Mouse (Mus musculus) Patski (cell line): ENCODE data around the gene Frmd6. TPM values are rescaled to one million over a fixed set of nuclear protein-coding genes. Genes with fewer than 3 reads are reported as not detected.
A peak's percentile ranks its signal among the peaks of the same experiment; 100 is the strongest.

Experiments used
- ATAC-seq: fragments of 100-300 bp; one replicate; pipeline ENCODE4 v1.8.0; 2021
- CTCF ChIA-PET: fragments of 350-600 bp; sonication (Branson Sonifier 250); formaldehyde crosslinking; loops from one replicate; lab custom pipeline; 2022; ENCODE audit warnings: inconsistent platforms; lab: Charles Lee
- POLR2A ChIA-PET: fragments of 350-600 bp; sonication (Branson Sonifier 250); formaldehyde crosslinking; loops from one replicate; lab custom pipeline; 2022; ENCODE audit warnings: antibody characterized with exemption, inconsistent platforms; lab: Charles Lee
- DNase-seq: peaks from one replicate; pipeline ENCODE4 v3.0.0-alpha.2; 2011; ENCODE audit warnings: low read depth, low spot score
- H3K27me3 ChIP-seq: fragments of 371-371 bp; one replicate; pipeline ENCODE4 v1.5.1; 2021
- CTCF ChIP-seq: fragments of 100-300 bp; IDR thresholded peaks from one replicate; pipeline ENCODE4 v1.5.1; 2021
- in situ Hi-C: fragments of 300-500 bp; cut with MboI; formaldehyde crosslinking; loops from 3 replicates; pipeline ENCODE4 v1.11.1; 2018; ENCODE audit warnings: low pct_unique_long_range_greater_than_20kb, mixed read lengths
- polyA plus RNA-seq: library from polyadenylated mRNA; unstranded; gene quantifications from one replicate; pipeline ENCODE4 v1.2.3, GENCODE M21; 2021

Gene Frmd6
- 79.3 TPM for polyA plus RNA-seq

GRCm38 (mm10) chr12:70824729-70825650 is at the start of gene Frmd6:
TSS of gene Frmd6 (plus strand) at chr12:70825514.
- no peaks in the 10 kb centered on the region for H3K27me3 ChIP-seq
- CTCF ChIA-PET, result interaction anchor here (1.1 to 1.5 kb wide), 4 partner anchors 85 to 311 kb away, joined by 3 to 5 read pairs (median 4); no protein-coding TSS in a partner anchor
- DNase-seq (peak; percentile 68), ATAC-seq (peak; percentile 90)
- in situ Hi-C loops, result loop anchor here (5.0 to 10.0 kb wide), 2 partner anchors 82 to 120 kb away; no protein-coding TSS in a partner anchor
- no peak for TF ChIP-seq CTCF
- POLR2A ChIA-PET, result interaction anchor here (0.8 to 1.4 kb wide), 5 partner anchors 29 to 118 kb away, joined by 3 to 4 read pairs (median 3); no protein-coding TSS in a partner anchor

GRCm38 (mm10) chr12:70775609-70776008 is 49.7 kb upstream of the Frmd6 start:
- DNase-seq (no peak), ATAC-seq (no peak)
- in situ Hi-C loops, result loop anchor here (10.0 kb wide), 1 partner anchor 281 kb away; no protein-coding TSS in a partner anchor

GRCm38 (mm10) chr12:70776683-70777082 is 48.6 kb upstream of the Frmd6 start:
- in situ Hi-C loops, result loop anchor here (10.0 kb wide), 1 partner anchor 282 kb away; no protein-coding TSS in a partner anchor
- ATAC-seq (no peak), DNase-seq (no peak)
- no peaks in the 10 kb centered on the region for H3K27me3 ChIP-seq
- CTCF ChIA-PET, result no interaction called here
- POLR2A ChIA-PET, result no interaction called here
- TF ChIP-seq CTCF, result no peak

More at GRCm38 (mm10) chr12:70775609-70776008, 49.7 kb upstream of the Frmd6 start:
- H3K27me3 ChIP-seq, result no peaks in the 10 kb centered on the region
- POLR2A ChIA-PET, result no interaction called here
- CTCF ChIA-PET, result no interaction called here
- TF ChIP-seq CTCF, result no peak

- in situ Hi-C loops, result loop anchor here (10.0 kb wide), 1 partner anchor 283 kb away; no protein-coding TSS in a partner anchor
- no peak for TF ChIP-seq CTCF
- H3K27me3 ChIP-seq, result no peaks in the 10 kb centered on the region
- POLR2A ChIA-PET, result no interaction called here
- CTCF ChIA-PET, result interaction anchor here (0.8 to 1.3 kb wide), 3 partner anchors 35 to 93 kb away, joined by 3 to 4 read pairs (median 3); no protein-coding TSS in a partner anchor
- DNase-seq (no peak), ATAC-seq (no peak)
Measured at GRCm38 (mm10) chr12:70777466-70777865, 47.8 kb upstream of the Frmd6 start.

GRCm38 (mm10) chr12:70777866-70778265 is 47.4 kb upstream of the Frmd6 start:
- in situ Hi-C loops, result loop anchor here (10.0 kb wide), 1 partner anchor 283 kb away; no protein-coding TSS in a partner anchor
- TF ChIP-seq CTCF, result no peak
- ChIA-PET CTCF (interaction anchor here (0.8 to 2.6 kb wide), 4 partner anchors 10 to 93 kb away, joined by 3 to 8 read pairs (median 4); no protein-coding TSS in a partner anchor), POLR2A (no interaction called here)
- no peak for DNase-seq
- ATAC-seq, result no peak
- H3K27me3 ChIP-seq, result no peaks in the 10 kb centered on the region

GRCm38 (mm10) chr12:70778271-70778670 is 47.0 kb upstream of the Frmd6 start:
- in situ Hi-C loops, result loop anchor here (10.0 kb wide), 1 partner anchor 283 kb away; no protein-coding TSS in a partner anchor
- POLR2A ChIA-PET, result no interaction called here

GRCm38 (mm10) chr12:70778724-70779123 is 46.6 kb upstream of the Frmd6 start:
- H3K27me3 ChIP-seq, result no peaks in the 10 kb centered on the region
- DNase-seq, result no peak
- ChIA-PET CTCF (interaction anchor here (2.6 kb wide), 1 partner anchor 11 kb away, joined by 8 read pairs; no protein-coding TSS in a partner anchor), POLR2A (no interaction called here)
- ATAC-seq, result no peak
- no peak for TF ChIP-seq CTCF
- in situ Hi-C loops, result loop anchor here (10.0 kb wide), 1 partner anchor 284 kb away; no protein-coding TSS in a partner anchor

More at GRCm38 (mm10) chr12:70778271-70778670, 47.0 kb upstream of the Frmd6 start:
- no peaks in the 10 kb centered on the region for H3K27me3 ChIP-seq
- CTCF ChIA-PET, result interaction anchor here (0.8 to 2.6 kb wide), 4 partner anchors 10 to 94 kb away, joined by 3 to 8 read pairs (median 4); no protein-coding TSS in a partner anchor
- no peak for DNase-seq
- no peak for ATAC-seq
- TF ChIP-seq CTCF, result peak; percentile 36

GRCm38 (mm10) chr12:70783049-70783448 is 42.3 kb upstream of the Frmd6 start:
- ChIA-PET CTCF (no interaction called here), POLR2A (no interaction called here)
- DNase-seq, result no peak
- TF ChIP-seq CTCF, result no peak
- no peak for ATAC-seq
- H3K27me3 ChIP-seq, result no peaks in the 10 kb centered on the region
- in situ Hi-C loops, result no loop called here

- ATAC-seq, result no peak
- in situ Hi-C loops, result no loop called here
- DNase-seq, result no peak
- TF ChIP-seq CTCF, result no peak
- H3K27me3 ChIP-seq, result no peaks in the 10 kb centered on the region
- CTCF ChIA-PET, result no interaction called here
- POLR2A ChIA-PET, result no interaction called here
Measured at GRCm38 (mm10) chr12:70783475-70784239, 41.7 kb upstream of the Frmd6 start.

GRCm38 (mm10) chr12:70784240-70784705 is 41.0 kb upstream of the Frmd6 start:
- ATAC-seq (no peak), DNase-seq (no peak)
- in situ Hi-C loops, result no loop called here
- CTCF ChIA-PET, result no interaction called here
- no peak for TF ChIP-seq CTCF
- POLR2A ChIA-PET, result no interaction called here
- no peaks in the 10 kb centered on the region for H3K27me3 ChIP-seq
